Mouse (Mus musculus) lung, postnatal 0 days (tissue): ENCODE data around the gene Cep152.

ENCODE experiments used
- CTCF ChIP-seq: IDR thresholded peaks from 2 replicates; pipeline ENCODE4 v1.5.1; 2016; ENCODE audit warnings: antibody characterized with exemption, mild to moderate bottlenecking
- EP300 ChIP-seq: IDR thresholded peaks from 2 replicates; pipeline ENCODE4 v1.6.1; 2016; ENCODE audit warnings: antibody characterized with exemption, mild to moderate bottlenecking, control low read depth

GRCm38 (mm10) chr2:125555830-125556229, 69.1 kb downstream of the Cep152 start:
- TF ChIP-seq CTCF (peak; percentile 56), EP300 (no peak)
